Mouse (Mus musculus) embryo, embryonic 10 days (tissue): ENCODE measurements at regions not wholly inside any gene's neighbourhood (a gene's known extent, or its start where the extent isn't known, plus 50 kb on each side); places are given as distances from the start of the nearest gene placed in this dataset.

ENCODE experiments used
- DNase-seq: peaks from one replicate; pipeline ENCODE4 v3.0.0-alpha.2; 2015; ENCODE audit warnings: low spot score

GRCm38 (mm10) chr12:104567622-104568021, 94.5 kb upstream of the Gsc start:
- DNase-seq: no peak

GRCm38 (mm10) chr12:104562961-104563360, 89.8 kb upstream of the Gsc start:
- DNase-seq: no peak

DNA sequence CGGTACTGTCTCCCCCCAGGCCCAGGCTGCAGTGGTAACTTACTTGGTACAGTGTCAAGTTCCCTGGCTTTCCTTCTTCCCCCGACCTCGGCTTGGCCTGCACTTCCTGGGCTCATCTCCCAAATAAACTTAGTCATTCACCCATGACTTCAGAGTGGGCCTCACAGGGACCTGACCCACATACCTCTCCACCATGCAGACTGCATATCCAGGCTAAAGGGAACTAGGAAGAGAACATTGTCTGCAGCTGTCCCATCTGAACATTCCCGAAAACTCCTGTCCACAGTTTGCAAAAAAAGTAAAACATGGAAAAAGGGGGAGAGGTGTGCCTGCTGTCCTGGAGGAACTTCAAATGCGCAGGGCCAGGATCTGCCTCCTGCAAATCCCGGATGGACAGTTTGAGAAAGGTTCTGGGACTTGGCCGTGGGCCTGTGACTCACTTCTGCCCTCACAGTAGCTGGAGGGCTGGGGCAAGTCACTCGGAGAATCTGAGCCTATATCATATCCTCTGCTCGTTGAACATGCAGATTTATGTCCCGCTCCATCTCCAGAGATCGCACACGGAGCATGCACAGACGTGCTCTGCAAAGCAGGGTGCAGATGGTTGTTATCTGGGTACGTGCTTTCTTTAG, 87.9 kb upstream of the Gsc start:
- no peak for DNase-seq

DNA sequence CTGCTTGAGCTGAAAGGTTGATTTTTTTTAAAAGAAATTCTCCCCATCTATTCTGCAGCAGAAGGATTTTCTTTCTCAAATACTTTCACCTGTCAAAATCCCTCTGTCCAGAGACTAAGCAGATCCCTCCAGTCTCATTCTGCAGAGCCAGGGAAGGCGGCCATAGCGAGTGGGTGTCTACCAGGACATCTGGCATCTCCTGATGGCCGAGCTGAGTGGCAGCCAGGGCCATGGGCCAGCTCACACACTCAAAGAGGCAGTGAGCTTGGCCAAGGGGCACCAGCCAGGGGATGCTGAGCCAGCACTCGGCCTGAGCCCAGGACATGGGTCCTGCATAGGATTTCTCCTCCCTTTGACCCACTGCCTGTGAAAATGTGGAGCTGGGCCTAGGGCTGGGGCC, 84.6 kb upstream of the Gsc start:
- no peak for DNase-seq

DNA sequence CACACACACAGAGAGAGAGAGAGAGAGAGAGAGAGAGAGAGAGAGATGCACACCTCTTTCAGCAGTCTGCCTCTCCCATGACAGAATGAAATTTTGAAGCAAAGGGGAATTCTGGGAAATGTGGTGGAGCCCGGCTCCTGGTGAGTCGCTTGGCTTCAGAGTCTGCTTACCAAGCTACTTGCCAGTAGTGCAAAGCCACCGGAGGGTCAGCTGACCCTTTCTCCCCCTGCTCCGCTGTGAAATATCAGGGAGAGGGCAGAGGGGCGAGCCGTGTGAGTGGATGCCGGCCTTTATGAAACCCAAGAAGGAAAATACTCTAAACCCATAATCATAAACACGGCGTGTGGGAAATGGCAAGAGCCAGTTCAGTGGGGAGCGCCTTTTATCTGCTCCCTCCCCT, 84.2 kb upstream of the Gsc start:
- DNase-seq: no peak

DNA sequence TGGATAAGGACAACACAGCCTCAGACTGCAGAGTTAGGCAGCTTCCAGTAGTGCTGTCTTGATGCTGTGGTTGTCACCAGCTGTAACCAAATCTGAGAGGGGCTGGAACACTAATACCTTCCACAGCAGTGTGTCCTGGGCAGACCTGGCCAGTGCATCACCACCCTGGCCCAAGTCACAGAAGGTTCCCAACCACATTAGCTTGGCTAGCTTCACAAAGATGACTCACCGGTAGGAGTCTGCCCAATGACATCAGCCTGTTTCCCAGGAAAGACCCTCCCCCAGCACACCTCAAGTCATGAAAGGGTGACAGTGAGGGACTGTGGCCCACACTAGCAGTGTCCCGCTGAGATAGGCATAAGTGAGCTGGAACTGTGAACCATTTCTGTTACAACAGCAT, 75.5 kb upstream of the Gsc start:
- no peak for DNase-seq

- no peak for DNase-seq
These were observed 74.4 kb upstream of the Gsc start for GRCm38 (mm10) chr12:104547561-104547960.

DNA sequence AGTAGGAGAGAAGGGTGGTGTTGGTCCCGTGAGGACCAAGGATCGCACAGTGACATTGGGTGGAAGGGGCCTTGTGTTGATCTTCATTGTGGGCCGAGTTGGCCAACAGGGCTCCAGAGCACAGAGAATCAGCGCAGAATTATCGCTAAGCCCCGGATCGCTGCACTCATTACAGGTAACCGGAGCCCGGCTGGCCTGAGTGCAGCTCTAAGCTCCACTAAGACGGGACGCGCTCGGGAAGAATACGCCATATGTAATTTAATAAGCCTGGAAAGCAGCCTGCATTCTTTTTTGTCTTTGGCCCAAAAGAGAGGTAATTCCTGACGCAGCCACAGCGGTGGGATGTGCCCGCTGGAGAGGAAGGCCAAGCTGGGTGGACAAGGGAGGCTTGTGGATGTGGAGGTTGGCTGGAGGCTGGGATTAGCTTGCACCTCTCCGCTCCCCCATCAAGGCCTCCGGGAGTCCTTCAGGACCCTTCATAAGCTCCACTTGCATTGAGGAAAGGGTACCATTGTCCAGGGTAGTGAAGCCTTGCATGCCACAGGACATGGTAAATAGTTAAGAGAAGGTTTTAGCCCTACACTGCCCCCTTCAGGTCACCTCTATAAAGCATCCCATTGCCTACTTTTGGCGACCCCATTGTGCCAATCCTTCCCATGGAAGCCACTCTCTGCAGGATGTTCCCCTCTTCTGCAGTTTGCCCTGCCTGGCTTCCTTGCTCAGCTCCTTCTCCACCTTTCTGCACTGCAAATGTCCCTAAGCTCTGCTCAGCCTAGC, 73.1 kb upstream of the Gsc start:
- DNase-seq: peak; percentile 28

- no peak for DNase-seq
These were observed 66.8 kb upstream of the Gsc start for GRCm38 (mm10) chr12:104539911-104540310.

GRCm38 (mm10) chr12:104538436-104538835, 65.3 kb upstream of the Gsc start:
- no peak for DNase-seq

GRCm38 (mm10) chr12:104531512-104532447, 58.6 kb upstream of the Gsc start:
- DNase-seq: peak; percentile 14

- DNase-seq: no peak
These were observed 57.5 kb upstream of the Gsc start for GRCm38 (mm10) chr12:104530586-104530985.
